Mouse (Mus musculus) adrenal gland, adult 2 months (tissue): Measurements from ENCODE around the gene Usp34. TPM values are rescaled to one million over a fixed set of nuclear protein-coding genes. Genes with fewer than 3 reads are reported as not detected.
"Not testable (repeated sequence)": the region's sequence is repeated elsewhere in the genome, so short reads cannot be mapped to it uniquely, and the experiment has no call there.

Experiments used
- DNase-seq: peaks from one replicate; pipeline ENCODE4 v3.0.0; 2021
- polyA plus RNA-seq: library from polyadenylated mRNA; depleted of rRNA; stranded (reverse); fragments of >200 nt; gene quantifications from 2 replicates; pipeline ENCODE4 v1.2.3, GENCODE M21; 2012
- total RNA-seq, 2 experiments: library from RNA; stranded (reverse); gene quantifications; 2 replicates each; pipeline ENCODE4 v1.2.3; 2021

Gene Usp34
- total and polyA plus RNA-seq, 3 experiments: 2.8 to 67.1 (median 46.8) TPM

GRCm38 (mm10) chr11:23359687-23360235 lies 53.1 kb downstream of the Usp34 start:
- not testable (repeated sequence) for DNase-seq

- DNase-seq: no peak
These were observed 55.6 kb downstream of the Usp34 start for GRCm38 (mm10) chr11:23362305-23362704.

- DNase-seq: no peak
These were observed 57.7 kb downstream of the Usp34 start for GRCm38 (mm10) chr11:23364348-23364747.

- DNase-seq: no peak
These were observed 65.3 kb downstream of the Usp34 start for GRCm38 (mm10) chr11:23372032-23372431.

- DNase-seq: no peak
These were observed 65.8 kb downstream of the Usp34 start for GRCm38 (mm10) chr11:23372490-23372889.

- DNase-seq: no peak
These were observed 73.4 kb downstream of the Usp34 start for GRCm38 (mm10) chr11:23380055-23380454.

GRCm38 (mm10) chr11:23380595-23380994 lies 73.9 kb downstream of the Usp34 start:
- no peak for DNase-seq

- DNase-seq: no peak
These were observed 76.1 kb downstream of the Usp34 start for GRCm38 (mm10) chr11:23382787-23383186.

- no peak for DNase-seq
These were observed 83.0 kb downstream of the Usp34 start for GRCm38 (mm10) chr11:23389649-23390048.

- DNase-seq: no peak
These were observed 85.9 kb downstream of the Usp34 start for GRCm38 (mm10) chr11:23392567-23392966.

- no peak for DNase-seq
These were observed 89.9 kb downstream of the Usp34 start for GRCm38 (mm10) chr11:23396608-23397007.

- no peak for DNase-seq
These were observed 94.5 kb downstream of the Usp34 start for GRCm38 (mm10) chr11:23400978-23401776.

- DNase-seq: no peak
These were observed 121.6 kb downstream of the Usp34 start for GRCm38 (mm10) chr11:23428301-23428700.

- no peak for DNase-seq
These were observed 123.3 kb downstream of the Usp34 start for GRCm38 (mm10) chr11:23430013-23430412.

GRCm38 (mm10) chr11:23436076-23436475 lies 129.4 kb downstream of the Usp34 start:
- DNase-seq: no peak

GRCm38 (mm10) chr11:23465862-23466261 lies 159.2 kb downstream of the Usp34 start:
- DNase-seq: not testable (repeated sequence)

GRCm38 (mm10) chr11:23489955-23490354 lies 183.3 kb downstream of the Usp34 start:
- no peak for DNase-seq

- DNase-seq: no peak
These were observed 185.5 kb downstream of the Usp34 start for GRCm38 (mm10) chr11:23492048-23492790.

GRCm38 (mm10) chr11:23495231-23495630 lies 188.5 kb downstream of the Usp34 start:
- DNase-seq: no peak

- peak; percentile 10 for DNase-seq
These were observed 190.0 kb downstream of the Usp34 start for GRCm38 (mm10) chr11:23496661-23497060.

GRCm38 (mm10) chr11:23497335-23497717 lies 190.6 kb downstream of the Usp34 start:
- DNase-seq: peak; percentile 84

- peak; percentile 99 for DNase-seq
These were observed 191.2 kb downstream of the Usp34 start, which contains the start of gene Ahsa2 for GRCm38 (mm10) chr11:23497718-23498509. Ahsa2 (minus strand) TSS chr11:23498030.
